Mouse (Mus musculus) olfactory bulb, adult 2 months (tissue): ENCODE measurements around the gene Fam186b.

ENCODE experiments used
- CTCF ChIP-seq: fragments of 200-500 bp; IDR thresholded peaks from 2 replicates; pipeline ENCODE4 v1.5.1; 2012; ENCODE audit warnings: low read depth, mild to moderate bottlenecking, low read length, moderate library complexity; ENCODE audit not compliant: insufficient read depth
- POLR2A ChIP-seq: fragments of 200-500 bp; IDR thresholded peaks from 2 replicates; pipeline ENCODE4 v1.6.1; 2012; ENCODE audit warnings: mild to moderate bottlenecking, low read depth, low read length, moderate library complexity; ENCODE audit not compliant: insufficient read depth

GRCm38 (mm10) chr15:99231998-99232397 is 63.7 kb downstream of the Fam186b start:
- TF ChIP-seq CTCF (no peak), POLR2A (no peak)
